Mouse (Mus musculus): ENCODE results near the gene Sel1l3.

Gene Sel1l3

DNA sequence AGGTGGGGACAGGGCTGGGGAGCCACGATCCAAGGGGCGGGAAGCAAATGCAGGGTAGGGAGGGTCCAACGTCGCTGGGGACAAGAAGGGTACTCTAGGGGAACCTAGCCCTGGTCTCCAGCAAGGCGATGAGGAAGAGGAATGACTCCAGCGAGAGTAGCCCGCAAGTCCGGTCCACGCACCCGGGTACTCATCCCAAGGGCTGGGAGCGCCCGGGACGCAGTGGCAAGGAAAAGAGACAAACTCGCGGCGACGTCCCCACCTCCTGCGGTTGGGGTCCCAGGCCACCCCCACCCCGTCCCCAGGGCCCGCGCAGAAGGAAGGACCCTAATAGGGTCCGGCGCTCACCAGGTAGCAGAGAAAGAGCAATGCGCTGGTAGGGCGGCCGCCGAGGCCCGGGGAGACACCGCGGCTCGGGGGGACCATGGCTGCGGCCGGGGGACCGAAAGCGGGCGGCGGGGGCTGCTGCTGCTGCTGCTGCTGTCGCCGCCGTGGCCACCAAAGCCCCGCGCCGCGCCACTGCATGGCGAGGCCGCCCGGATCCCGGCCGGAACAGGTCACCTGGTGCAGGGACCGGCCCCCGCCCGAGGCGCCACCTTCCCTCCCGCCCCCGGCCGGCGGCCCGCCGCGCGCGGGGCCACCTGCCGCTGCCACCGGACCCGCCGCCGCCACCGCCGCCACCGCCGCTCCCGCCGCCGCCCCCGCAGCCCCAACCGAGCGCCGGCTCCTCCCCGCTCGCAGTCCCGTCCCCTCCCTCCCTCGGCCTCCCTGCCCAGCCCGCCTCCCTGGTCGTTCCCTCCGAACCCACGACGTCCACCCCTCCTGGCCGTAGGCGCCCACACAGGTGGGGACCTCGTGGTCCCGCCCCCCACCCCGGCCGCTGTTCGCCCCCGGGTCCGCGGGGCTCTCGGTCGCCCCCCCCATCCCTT, 681 bp downstream of the Sel1l3 start:
- DNase-seq (ENCODE audit: low spot score): peak; percentile 77

DNA sequence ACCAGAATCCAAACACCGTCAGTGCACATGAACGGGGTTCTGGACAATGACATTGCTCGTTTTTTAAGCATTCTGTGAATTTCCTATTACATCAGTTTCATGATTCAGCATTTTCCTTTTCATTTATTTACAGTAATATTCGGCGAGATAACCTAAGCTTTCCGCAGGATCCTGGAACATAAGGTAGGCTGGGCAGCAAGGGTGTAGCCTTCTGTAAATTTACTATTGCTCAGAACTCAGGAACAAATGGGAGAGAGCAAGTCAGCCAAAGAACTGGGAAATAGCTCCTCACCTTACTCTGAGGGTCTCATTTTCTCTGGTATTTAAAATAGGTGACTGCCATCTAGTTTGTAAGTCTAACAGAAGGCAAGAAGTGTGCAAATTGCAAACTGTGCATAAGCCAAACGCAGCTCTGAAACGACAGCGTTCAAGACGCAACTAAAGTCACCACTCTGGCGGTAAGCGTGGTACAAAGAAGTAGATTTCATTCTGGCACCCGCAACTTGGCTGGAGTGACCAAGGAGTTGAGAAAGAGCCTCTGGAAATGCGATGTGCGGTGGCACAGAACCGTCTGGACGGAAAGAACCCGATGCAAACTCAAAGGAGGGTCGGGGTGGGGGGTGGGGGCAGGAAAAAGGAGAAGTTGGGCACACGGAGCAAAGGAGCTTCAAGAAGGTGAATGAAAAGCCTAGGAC, 1.5 kb downstream of the Sel1l3 start:
- DNase-seq (ENCODE audit: low spot score): peak; percentile 20

DNA sequence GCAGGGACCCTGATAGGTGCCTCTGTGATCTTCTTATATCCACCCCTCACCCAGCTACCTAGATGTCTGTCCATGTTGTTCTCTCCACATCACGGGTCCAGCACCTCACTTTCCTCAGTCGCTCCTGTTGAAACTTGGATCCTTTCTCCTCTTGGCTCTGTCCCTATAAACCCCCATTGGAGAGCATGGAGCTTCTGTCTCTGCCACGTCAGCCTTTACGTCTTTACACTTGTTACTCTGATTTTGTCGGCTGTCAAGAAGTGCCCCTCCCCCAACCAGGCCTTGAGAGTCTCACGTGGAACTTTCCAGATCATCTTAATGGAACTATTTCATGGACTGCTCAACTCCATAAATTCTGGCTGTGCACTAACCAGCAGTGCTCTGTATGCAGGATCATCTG, 2.5 kb downstream of the Sel1l3 start:
- no peak for DNase-seq (ENCODE audit: low spot score)

DNA sequence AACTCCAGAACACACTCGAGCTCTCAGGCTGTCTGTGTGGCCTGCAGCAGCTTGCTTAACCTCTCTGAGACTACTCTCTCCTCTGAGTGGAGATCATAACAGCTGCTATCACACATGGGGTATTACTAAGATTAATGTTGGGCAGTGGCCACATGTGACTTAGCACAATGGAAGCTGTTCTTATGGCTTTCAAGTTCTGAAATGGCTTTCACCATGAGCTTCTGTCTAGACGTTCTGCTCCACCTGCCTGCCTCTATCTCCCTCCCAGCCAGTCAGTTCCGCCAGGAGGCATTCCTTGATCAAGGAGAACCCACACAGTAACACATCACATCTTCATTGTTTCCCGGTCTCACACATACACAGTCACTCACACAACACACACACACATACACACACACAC, 3.2 kb downstream of the Sel1l3 start:
- no peak for DNase-seq (ENCODE audit: low spot score)

DNA sequence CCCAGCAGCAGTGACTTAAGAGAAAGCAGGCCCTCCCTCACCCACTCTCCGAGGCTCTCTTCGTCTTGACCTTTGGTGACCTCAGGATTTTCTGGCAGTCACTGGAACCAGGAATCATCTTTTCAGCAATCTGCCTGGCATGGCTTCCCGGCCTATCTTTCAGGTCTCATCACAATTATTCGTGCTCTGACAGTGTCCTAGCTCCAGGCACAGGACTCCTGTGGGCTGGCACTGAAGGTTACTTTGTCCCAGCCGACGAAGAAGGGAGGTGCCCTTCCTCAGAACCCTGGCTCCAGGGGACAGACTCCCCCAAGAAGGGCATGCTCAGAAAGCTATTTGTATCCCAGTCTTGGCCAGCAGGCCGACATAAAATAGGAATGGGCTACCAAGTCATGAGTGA, 4.0 kb downstream of the Sel1l3 start:
- DNase-seq (ENCODE audit: low spot score): no peak

DNA sequence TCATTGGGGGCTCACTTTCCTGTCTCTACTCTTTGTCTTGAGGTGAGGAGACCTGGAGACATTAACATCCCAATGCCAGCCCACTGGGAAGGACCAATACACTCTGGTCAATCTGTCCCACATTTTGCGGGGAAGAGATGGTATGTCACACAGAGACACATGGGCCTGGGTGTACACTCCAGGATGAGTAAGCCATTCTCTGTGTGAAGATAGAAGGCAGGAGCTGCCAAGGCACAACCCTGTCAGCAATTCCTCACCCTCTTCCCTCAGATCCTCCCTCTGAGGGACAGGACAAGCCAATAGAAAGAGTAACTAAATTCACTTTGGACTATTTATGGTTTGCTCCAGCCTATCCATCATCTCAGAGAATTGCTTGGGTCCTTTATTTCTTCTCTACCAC, 5.0 kb downstream of the Sel1l3 start:
- no peak for DNase-seq (ENCODE audit: low spot score)

DNA sequence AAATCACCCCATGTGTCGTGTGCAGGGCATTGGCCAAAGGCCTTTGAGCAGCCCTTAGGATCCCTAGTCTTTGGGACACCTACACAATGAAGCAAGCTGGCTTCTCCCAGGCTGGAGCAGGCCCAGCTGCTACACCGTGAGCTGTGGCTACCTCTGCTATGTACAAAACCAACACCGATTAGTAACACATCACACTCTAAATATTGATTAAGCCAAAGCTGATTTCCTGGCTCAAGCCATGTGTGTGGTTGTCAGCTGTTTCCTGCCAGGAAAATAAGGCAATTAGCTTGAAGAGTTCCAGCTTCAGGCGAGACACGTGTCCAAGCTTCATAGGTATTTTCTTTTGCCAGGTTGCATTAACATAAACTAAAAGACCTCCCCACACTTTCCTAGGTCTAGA, 7.2 kb downstream of the Sel1l3 start:
- DNase-seq (ENCODE audit: low spot score): no peak

DNA sequence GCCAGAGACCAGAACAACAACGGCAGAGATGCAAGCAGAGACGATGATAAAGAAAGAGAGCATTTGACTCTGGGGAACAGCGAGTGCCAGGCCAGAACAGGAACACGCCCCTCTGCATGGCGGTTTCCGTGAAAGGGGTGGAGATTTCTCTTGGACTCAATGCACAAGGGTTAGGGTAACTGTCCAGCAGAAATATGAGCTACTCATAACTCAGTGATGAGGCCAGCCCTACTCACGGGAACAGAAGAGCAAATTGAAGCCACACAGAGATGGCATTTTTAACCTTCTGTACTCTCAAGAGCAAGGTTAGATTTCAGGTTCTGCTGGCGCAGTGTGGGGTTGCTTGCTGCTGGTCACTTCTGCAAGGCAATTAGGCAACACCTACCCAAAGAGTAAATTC, 11.0 kb downstream of the Sel1l3 start:
- DNase-seq (ENCODE audit: low spot score): no peak

DNA sequence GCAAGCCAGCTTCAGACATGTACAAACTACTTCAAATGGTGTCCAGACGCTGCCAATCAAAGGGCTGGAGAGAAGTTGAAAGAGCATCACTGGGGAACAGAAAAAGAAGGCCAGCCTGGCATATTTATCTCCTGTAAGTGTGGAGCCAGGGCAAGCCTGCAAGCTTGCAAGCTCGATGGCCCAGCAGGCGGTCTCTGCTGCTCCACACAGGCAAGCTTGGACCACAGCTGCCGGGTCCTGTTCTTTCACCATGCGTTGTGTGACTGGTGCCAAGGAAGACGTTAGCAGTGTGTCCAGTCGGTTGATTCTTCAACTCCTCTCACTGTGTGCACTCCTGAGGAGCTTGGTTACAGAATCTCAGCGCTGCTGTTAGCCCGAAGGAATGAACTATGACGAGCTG, 12.9 kb downstream of the Sel1l3 start:
- no peak for DNase-seq (ENCODE audit: low spot score)

DNA sequence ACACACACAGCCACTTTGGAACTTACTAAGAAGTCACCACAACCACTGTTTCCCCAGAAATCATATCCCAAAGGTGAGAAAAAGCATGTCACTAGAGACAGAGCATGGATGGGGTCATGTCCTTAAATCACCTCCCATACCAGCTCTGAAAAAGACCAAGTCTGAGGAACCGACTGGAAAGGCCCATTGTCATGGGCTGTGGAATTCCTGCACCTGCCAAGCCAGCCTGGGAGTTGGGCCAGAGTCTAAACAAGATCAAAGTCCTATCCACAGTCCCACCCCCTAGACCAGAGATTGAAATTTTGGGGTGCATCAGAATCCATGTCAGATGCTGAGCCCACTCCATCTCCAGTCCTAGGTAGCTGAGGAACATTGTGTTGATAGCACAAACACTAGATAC, 15.3 kb downstream of the Sel1l3 start:
- no peak for DNase-seq (ENCODE audit: low spot score)

DNA sequence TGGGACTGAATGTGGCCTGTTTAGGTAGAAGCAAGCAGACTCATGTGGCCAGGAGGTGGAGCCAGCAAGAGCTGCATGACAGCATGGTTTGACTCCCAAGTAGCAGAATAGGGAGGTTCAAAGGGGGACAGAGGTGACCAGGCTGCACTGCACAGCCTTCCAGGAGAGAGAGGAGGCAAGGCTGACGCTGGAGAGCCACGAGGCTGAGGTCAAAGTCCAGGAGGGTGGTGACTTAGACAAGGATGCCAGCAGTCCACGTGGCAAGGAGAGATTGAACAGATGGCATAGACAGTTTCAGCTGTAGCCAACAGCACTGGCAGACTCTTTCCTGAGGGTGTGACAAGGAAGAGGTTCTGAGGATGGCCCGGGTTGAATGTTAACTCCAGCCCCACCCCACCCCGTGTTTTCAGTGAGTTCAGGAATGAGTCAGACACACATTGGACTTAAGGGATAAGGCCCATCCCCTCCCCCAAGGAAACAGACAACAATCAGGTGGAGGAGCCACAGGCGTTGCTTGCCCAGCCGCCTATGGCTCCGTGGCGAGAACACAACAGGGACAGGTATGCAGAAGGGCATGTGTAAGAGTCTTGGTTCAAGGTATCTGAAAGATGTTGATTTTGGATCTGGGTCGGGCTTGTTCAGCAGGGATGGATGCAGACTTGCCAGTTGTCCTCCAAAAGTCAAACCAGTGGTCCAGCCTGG, 17.2 kb downstream of the Sel1l3 start:
- DNase-seq (ENCODE audit: low spot score): peak; percentile 90

DNA sequence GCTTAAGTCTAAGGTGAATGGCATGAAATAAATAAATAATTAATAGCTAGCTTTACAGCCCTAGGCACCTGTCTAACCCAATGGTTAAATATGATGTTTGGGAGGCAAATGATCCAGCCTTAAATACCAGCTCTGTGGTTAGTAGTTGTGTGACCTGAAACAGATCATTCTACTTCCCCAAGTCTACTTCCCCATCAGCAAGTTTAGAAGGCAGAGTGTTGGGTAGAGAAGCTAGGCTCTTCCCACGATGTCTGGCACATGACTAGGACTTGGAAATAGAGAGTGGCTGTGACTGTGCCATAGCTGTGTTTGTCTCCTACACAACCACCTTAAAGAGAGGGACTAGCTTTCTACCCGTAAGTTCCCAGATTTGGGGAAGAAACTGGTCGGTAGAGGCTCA, 18.9 kb downstream of the Sel1l3 start:
- no peak for DNase-seq (ENCODE audit: low spot score)

DNA sequence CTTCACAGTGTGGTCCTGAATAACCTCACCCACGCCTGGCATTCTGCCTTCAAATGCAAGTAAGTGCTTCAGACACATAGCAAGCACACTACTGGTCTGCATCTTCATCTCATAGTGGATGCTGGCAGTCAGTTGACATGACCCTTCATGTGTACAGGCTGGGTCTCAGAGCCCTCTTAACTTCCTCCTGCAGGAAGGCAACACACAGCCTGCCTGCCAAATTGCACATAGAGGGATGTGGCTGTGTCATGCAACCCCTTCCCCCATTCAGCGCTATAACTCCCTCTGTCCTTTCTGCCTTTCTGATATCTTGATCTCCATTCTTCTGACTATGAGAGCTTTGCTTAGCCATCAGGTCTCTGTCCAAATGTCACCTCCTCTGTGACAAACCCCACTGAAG, 19.3 kb downstream of the Sel1l3 start:
- no peak for DNase-seq (ENCODE audit: low spot score)

DNA sequence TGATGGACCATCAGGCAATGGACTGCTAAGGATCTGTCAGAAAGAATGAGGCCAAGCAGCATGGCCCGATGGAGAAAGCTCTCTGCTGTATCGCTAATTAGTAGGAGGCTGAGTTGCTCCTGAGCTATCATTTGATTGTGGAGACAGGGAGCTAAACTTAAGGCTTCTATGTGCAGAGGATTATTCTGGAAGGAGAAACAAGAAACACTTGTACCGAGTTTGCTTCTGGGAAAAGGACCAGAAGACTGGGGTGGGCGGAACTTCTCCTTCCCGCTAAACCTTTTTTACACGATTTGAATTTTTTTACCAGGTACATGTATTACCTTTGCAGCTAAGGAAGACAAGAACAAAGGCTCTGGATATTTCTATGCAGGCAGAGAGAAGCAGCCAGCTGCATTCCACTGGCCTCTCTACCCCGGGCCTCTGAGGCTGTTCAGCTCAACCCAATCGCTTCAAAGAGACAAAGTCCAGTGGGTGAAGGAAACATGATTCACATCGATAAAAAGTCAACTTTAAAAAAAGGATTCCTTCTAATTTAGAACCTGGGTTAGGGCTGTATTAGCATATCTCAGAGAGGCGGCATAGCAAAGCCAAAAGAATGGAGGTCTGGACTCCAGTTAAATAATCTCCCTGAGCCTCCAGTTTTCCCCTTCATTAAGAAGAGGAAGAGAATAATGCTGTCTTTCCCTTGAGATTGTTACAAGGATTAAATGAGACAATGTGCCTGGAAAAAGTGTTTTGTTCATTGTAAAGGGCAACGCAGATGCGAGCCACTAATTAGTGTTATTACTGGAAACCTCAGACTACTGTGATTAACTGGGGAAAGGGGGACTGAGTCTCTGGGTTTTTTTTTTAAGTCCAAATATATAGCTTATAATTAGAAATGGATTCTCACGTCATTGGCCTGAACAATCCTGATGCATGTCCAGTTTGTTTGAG, 20.4 kb downstream of the Sel1l3 start:
- peak; percentile 30 for DNase-seq (ENCODE audit: low spot score)

DNA sequence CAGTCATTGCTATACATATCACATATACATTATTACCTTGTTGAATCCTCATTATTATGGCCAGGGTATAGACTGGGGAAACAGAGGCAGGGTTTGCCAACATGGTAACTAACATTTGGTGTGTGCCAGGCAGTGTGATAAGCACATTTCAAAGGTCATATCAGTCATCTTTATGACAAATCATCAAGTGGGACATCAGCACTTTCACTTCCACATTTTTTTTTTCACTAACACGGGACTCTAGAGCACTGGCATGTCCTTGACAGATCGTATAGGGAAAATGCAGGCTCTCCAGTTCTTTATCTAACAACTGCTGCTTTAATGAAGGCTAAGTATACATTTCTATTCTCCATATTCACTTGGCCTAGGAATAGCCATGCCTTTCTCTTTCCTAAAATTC, 25.1 kb downstream of the Sel1l3 start:
- DNase-seq (ENCODE audit: low spot score): no peak

DNA sequence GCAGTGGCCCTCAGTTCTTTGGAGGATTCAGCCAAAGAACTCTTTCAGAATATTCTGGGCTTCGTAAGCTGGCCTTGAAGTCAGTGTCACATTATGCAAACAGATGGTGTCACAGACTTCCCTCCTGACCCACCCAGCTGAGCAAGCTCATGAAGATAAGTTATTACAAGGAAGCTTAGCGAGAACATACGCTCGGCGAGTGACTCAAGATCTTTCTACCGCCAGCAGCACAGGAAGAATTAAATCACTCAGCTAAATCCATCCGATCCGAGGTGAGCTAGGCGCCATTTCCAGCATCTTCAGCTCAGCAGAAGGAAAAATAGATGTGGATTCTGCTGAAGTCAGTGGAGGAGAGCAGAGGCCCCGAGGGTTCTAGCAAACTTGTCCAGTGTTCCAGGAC, 26.5 kb downstream of the Sel1l3 start:
- DNase-seq (ENCODE audit: low spot score): no peak

DNA sequence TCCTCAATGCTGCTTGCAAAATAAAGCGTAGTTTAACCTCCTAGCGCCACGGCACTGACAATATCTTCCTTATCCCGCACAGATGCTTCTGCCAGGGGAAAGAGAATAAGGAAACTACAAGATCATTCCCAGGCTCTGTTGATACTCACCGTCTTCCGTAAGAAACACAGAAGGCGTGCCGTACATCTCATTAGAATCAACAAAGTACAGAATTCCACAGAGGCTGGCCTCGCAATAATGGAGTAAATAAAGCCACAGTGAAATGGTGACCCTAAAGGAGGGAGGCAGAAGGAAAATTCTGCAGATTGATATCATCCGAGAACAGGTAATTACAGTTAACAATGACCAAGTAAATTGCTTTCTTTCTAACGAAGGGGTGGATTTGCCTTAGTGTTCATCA, 27.9 kb downstream of the Sel1l3 start:
- no peak for DNase-seq (ENCODE audit: low spot score)

DNA sequence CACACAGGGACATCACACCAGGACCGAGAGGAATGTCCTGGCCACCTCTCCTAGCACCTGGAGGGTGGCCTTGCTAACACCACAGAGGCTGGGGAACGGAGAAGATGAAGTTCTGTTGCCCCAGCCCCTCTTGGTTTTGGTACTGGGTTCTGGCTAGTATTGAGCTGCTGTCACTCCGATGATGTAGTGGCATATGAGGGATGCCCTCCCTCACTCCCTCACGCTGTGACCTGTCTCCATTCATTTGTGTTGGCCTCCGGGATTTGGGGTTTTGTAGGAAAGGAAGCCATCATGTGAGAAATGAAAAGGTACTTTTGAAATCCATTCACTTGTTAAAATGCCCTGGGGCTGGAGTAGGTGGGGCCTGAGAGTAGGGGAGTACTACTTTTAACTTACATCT, 33.8 kb downstream of the Sel1l3 start:
- DNase-seq (ENCODE audit: low spot score): no peak

DNA sequence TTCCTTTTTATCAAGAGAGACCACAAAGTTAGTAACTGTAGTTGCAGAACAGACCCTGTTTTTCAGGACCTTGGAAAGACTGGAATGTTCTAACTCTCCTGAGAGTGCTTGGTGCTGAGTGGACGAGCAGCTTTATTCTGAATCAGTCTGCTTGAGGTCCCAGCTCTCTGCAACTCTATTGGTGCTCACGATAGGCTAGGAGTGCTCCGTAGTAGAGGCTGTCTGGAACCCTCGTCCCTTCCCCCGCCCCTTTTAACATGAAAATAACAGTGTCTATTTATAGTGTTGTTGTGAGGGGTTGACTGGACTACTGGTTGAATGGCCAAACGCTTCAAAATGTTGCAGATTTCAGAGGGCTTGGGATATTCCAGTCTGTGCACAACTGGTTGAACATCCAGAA, 37.0 kb downstream of the Sel1l3 start:
- no peak for DNase-seq (ENCODE audit: low spot score)

DNA sequence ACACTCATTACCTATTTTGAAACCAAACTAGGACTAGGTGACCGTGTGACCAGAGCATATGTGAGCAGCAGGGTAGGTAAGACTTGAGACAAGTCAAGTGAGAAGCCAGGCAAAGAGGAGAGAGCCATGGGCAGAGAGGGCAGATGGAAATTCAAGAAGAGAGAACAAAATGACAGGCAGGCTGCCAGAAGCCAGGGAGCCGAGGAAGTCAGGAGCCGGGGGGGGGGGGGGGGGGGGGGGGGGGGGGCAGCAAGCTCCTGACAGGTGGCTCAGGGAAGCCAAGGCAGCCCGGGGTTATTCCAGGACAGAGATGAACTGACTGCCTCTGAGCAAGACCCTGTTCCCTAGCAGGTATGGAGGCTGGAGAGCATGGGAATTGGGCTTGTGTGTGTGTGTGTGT, 37.7 kb downstream of the Sel1l3 start:
- no peak for DNase-seq (ENCODE audit: low spot score)

DNA sequence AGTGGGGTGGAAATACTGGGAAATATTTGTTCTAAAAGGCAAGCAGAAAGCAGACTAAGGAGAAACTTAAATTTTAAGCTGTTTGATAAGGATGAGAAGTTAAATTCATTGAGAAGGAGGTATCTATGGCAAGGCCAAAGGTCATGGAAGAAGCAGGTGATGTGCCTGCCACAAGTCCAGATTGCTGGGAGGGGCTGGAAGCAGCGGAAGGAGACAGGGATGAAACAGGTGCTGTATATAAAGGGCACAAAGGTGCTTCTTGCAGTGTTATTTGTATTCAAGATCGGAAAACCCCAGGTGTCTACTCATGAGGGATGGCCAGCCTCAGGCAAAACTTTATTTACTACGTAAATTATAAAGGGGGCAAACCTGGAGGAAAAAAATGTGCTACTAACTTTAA, 38.5 kb downstream of the Sel1l3 start:
- no peak for DNase-seq (ENCODE audit: low spot score)

DNA sequence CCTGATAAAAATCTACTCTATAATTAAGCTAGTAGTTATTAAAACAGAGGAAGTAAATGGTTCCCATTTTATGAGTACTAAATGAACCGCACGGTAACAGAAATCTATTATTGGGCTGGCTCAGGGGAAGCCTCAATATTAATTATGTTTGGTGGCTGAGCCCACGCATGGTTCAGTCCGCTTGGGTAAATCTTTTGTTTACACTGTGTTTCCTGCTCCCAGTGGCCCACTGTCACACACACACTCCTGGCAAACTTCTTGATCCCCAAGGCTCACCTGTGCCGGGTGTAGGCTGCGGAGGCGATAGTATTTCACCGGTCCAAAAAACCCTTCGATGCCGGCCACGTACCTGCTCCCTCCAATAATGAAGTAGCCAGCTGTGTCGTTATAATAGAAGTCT, 39.3 kb downstream of the Sel1l3 start:
- no peak for DNase-seq (ENCODE audit: low spot score)
